Mouse (Mus musculus): Measurements from ENCODE around the gene Ctsa. TPM values are rescaled to one million over a fixed set of nuclear protein-coding genes. Genes with fewer than 3 reads are reported as not detected.
"Not testable (repeated sequence)": the region's sequence is repeated elsewhere in the genome, so short reads cannot be mapped to it uniquely, and the experiment has no call there.

Ctsa gene
- polyA plus RNA-seq, 1 experiment from 2014 or later, result 171 TPM

DNA sequence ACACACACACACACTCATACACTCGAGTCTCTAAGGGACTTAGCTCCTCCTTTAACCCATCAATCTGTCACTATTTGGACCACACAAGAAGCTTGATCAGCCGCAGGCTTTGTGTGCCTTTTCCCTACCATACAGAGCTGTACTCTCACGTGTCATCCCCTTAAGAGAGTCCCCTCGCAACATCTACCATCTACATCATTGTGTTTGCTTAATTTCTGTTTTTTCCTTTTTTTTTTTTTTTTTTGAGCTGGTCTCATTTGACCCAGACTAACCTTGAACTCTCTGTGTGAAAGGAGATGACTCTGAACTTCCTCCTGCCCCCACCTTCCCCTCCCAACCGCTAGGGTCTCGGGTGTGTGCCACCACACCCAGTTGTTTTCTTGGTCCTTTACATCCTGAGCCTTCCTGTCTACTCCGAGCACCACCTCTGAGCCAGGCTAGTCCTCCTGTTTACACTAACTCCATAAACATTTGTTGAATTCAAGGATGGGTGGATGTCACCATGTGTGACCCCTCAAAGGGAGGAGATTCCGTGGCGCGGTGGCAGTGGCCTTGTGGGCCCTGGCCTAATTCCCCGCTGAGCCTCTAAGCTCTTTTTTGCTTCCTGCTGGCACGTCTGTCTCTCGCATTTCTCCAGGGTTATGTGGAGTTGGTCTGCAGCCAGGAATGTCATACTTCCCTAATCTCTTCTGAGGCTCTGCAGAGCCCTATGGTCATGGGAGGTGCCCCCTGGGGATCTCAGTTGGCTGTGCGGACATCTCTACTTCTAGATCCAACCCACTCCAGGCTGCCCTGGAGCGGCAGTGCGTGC is 34.3 kb downstream of the Ctsa start:
- Histone ChIP-seq H3K4me1 (peaks cover 31% of the 10 kb centered on the region), H3K4me2 (peak overlapping the region; percentile 22), H3K9me3 (0 out of 2 replicates have a peak, but pooled peaks cover 5% of the 10 kb centered on the region), H3K27me3 (replicated peaks) (no peaks in the 10 kb centered on the region), H3K4me3 (no peak overlapping the region), H3K9ac (peak overlapping the region; percentile 55), H3K36me3 (no peaks in the 10 kb centered on the region; the same call in 1 of the 2 replicates), H3K27ac (replicated peaks) (peak overlapping the region; percentile 94)
- WGBS, result 21% methylated on average over 16 of the region's 16 CpGs
- peak; percentile 78 for ATAC-seq (ENCODE audit: extremely low read depth, insufficient number of reproducible peaks, low FRiP score, low TSS enrichment)

DNA sequence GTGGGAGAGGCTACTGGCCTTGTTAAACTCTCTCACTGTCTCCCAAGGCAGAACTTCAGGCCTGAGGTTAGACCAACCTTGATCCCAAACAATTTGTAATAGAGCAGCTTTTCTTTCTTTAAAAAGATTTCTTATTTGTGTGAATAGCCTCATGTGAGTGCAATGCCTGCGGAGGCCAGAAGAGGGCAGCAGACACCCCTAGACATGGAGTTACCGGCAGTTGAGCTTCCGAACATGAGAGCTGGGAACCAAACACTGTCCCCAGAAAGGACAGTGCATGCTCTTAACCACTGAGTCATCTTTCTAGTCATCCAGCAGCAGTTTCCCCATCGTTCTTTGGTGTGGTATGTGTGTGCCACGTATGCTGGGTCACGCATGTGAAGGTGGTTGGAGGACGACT is 34.9 kb downstream of the Ctsa start:
- Histone ChIP-seq H3K27ac (replicated peaks) (peak overlapping the region; percentile 94), H3K4me1 (peaks cover 25% of the 10 kb centered on the region), H3K4me2 (no peak overlapping the region), H3K36me3 (no peaks in the 10 kb centered on the region; the same call in 1 of the 2 replicates), H3K9ac (no peak overlapping the region), H3K9me3 (0 out of 2 replicates have a peak, but pooled peaks cover 5% of the 10 kb centered on the region), H3K4me3 (no peak overlapping the region), H3K27me3 (replicated peaks) (no peaks in the 10 kb centered on the region)
- WGBS, result 87% methylated on average over 7 of the region's 7 CpGs
- ATAC-seq (ENCODE audit: extremely low read depth, insufficient number of reproducible peaks, low FRiP score, low TSS enrichment), result no peak

- H3K9ac ChIP-seq, result no peak overlapping the region
- no peak overlapping the region for H3K4me2 ChIP-seq
- peaks cover 21% of the 10 kb centered on the region for H3K4me1 ChIP-seq
- no peak overlapping the region for H3K4me3 ChIP-seq
- H3K27me3 ChIP-seq (replicated peaks), result no peaks in the 10 kb centered on the region
- no peak for ATAC-seq (ENCODE audit: extremely low read depth, insufficient number of reproducible peaks, low FRiP score, low TSS enrichment)
- H3K36me3 ChIP-seq, result no peaks in the 10 kb centered on the region; the same call in 1 of the 2 replicates
- 63% methylated on average over 7 of the region's 7 CpGs for WGBS
- no peak overlapping the region for H3K27ac ChIP-seq (replicated peaks)
- H3K9me3 ChIP-seq, result 0 out of 2 replicates have a peak, but pooled peaks cover 5% of the 10 kb centered on the region
Measured at GRCm38 (mm10) chr2:164868491-164868890, 35.8 kb downstream of the Ctsa start.

DNA sequence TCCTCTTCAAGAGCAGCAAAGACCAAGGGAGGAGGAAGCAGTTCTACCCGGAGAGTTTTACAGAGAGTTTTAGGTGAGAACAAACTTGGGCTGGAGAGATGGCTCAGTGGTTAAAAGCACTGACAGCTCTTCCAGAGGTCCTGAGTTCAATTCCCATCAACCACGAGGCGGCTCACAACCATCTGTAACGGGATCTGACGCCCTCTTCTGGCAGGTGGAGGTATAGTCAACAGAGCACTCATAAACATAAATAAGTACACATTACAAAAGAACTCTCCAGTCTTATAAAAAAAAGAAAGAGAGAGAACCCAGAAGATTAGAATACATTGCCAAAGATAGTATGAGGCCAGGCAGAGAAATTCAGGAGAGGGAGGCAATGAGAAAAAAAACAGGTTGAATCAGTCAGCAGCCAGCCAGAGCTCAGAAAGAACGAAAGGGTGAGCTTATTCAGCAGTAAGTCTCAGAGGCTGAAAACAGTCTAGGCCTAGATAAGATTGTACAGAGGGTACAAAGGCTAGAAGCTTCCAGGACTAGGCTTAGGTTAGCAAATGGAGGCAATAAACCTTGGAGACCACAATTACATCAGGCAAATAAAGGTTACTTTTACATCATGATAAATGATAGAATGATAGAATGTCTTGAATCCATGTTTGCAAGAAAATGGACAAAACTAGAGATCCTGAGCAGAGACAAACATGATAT is 39.1 kb downstream of the Ctsa start:
- H3K27ac ChIP-seq (replicated peaks), result no peak overlapping the region
- no peak overlapping the region for H3K9ac ChIP-seq
- H3K27me3 ChIP-seq (replicated peaks), result no peaks in the 10 kb centered on the region
- H3K9me3 ChIP-seq, result 0 out of 2 replicates have a peak, but pooled peaks cover 5% of the 10 kb centered on the region
- peaks cover 28% of the 10 kb centered on the region for H3K4me1 ChIP-seq
- 46% methylated on average over 6 of the region's 6 CpGs for WGBS
- no peak overlapping the region for H3K4me3 ChIP-seq
- H3K4me2 ChIP-seq, result no peak overlapping the region
- H3K36me3 ChIP-seq, result no peaks in the 10 kb centered on the region; the same call in 1 of the 2 replicates
- no peak for ATAC-seq (ENCODE audit: extremely low read depth, insufficient number of reproducible peaks, low FRiP score, low TSS enrichment)

- no peak overlapping the region for H3K4me2 ChIP-seq
- 56% methylated on average over 3 of the region's 3 CpGs for WGBS
- ATAC-seq (ENCODE audit: extremely low read depth, insufficient number of reproducible peaks, low FRiP score, low TSS enrichment), result no peak
- H3K27me3 ChIP-seq (replicated peaks), result no peaks in the 10 kb centered on the region
- no peaks in the 10 kb centered on the region for H3K9me3 ChIP-seq
- H3K36me3 ChIP-seq, result peaks cover 7% of the 10 kb centered on the region
- peak overlapping the region; percentile 55; the same call in 1 of the 2 replicates for H3K9ac ChIP-seq
- H3K27ac ChIP-seq (replicated peaks), result peak overlapping the region; percentile 81
- no peak overlapping the region for H3K4me3 ChIP-seq
- H3K4me1 ChIP-seq, result peaks cover 30% of the 10 kb centered on the region
Measured at GRCm38 (mm10) chr2:164873621-164874020, 40.9 kb downstream of the Ctsa start.

GRCm38 (mm10) chr2:164874239-164874769 is 41.6 kb downstream of the Ctsa start:
- Histone ChIP-seq H3K27me3 (replicated peaks) (no peaks in the 10 kb centered on the region), H3K36me3 (peaks cover 7% of the 10 kb centered on the region), H3K9me3 (no peaks in the 10 kb centered on the region), H3K4me1 (peaks cover 30% of the 10 kb centered on the region), H3K4me3 (no peak overlapping the region), H3K9ac (peak overlapping the region; percentile 55), H3K27ac (replicated peaks) (peak overlapping the region; percentile 81), H3K4me2 (no peak overlapping the region)
- ATAC-seq (ENCODE audit: extremely low read depth, insufficient number of reproducible peaks, low FRiP score, low TSS enrichment), result no peak
- WGBS, result 3% methylated on average over 1 of the region's 1 CpGs

GRCm38 (mm10) chr2:164875648-164876047 is 43.0 kb downstream of the Ctsa start:
- ATAC-seq (ENCODE audit: extremely low read depth, insufficient number of reproducible peaks, low FRiP score, low TSS enrichment); H3K27me3 ChIP-seq (replicated peaks); H3K4me3 ChIP-seq; H3K27ac ChIP-seq (replicated peaks); H3K9me3 ChIP-seq; H3K4me2 ChIP-seq; H3K9ac ChIP-seq; H3K36me3 ChIP-seq: not testable (repeated sequence)
- WGBS, result 39% methylated on average over 2 of the region's 2 CpGs
- H3K4me1 ChIP-seq, result peaks cover 36% of the 10 kb centered on the region

- H3K27me3 ChIP-seq (replicated peaks); H3K36me3 ChIP-seq; H3K9me3 ChIP-seq; ATAC-seq (ENCODE audit: extremely low read depth, insufficient number of reproducible peaks, low FRiP score, low TSS enrichment): not testable (repeated sequence)
- H3K27ac ChIP-seq (replicated peaks), result peak overlapping the region; percentile 100
- peak overlapping the region; percentile 79 for H3K4me2 ChIP-seq
- peak overlapping the region; percentile 100; the same call in 1 of the 2 replicates for H3K9ac ChIP-seq
- WGBS, result 72% methylated on average over 11 of the region's 11 CpGs
- H3K4me3 ChIP-seq, result peak overlapping the region; percentile 94
- peaks cover 41% of the 10 kb centered on the region for H3K4me1 ChIP-seq
Measured at GRCm38 (mm10) chr2:164877376-164878215, 44.9 kb downstream of the Ctsa start.

DNA sequence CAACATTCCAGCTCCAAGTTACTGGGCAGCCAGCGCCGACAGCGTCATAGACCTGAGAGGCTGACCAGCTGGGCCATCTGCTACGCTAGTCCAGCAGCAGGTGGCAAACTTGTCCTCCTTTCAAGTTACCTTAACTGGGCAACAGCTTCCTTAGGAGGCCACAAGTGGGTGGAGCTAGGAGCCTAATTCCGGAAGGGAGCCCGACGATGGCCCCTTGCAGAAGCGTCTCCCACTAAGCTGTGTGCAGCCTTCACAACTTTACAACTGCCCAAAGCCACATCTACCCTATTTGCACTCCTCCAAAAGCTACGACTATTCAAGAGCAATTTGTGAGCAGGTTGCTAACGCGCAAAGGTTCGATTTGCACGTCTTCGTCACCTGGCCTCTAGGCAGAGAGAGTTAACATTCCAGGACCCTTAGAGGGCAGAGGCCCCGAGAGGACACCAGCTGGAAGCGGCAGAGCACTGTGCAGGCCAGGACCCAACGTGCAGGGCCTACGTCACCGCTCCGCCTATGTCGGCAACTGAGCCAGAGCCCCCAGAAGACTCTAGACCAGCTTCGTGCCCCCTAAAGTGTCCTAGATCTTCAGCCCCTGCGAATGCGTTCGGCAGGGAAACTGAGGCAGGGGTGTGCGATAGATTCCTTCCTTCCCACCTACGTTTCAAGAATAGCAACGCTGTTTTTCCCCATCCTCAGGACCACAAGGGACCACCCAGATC is 46.0 kb downstream of the Ctsa start:
- WGBS, result 2% methylated on average over 28 of the region's 28 CpGs
- H3K27me3 ChIP-seq (replicated peaks), result no peaks in the 10 kb centered on the region
- peak overlapping the region; percentile 100 for H3K9ac ChIP-seq
- H3K36me3 ChIP-seq, result peaks cover 19% of the 10 kb centered on the region
- H3K9me3 ChIP-seq, result no peaks in the 10 kb centered on the region
- H3K4me3 ChIP-seq, result peak overlapping the region; percentile 94
- peaks cover 39% of the 10 kb centered on the region for H3K4me1 ChIP-seq
- peak; percentile 32; the same call in 1 of the 2 replicates for ATAC-seq (ENCODE audit: extremely low read depth, insufficient number of reproducible peaks, low FRiP score, low TSS enrichment)
- H3K4me2 ChIP-seq, result peak overlapping the region; percentile 79
- peak overlapping the region; percentile 100 for H3K27ac ChIP-seq (replicated peaks)

DNA sequence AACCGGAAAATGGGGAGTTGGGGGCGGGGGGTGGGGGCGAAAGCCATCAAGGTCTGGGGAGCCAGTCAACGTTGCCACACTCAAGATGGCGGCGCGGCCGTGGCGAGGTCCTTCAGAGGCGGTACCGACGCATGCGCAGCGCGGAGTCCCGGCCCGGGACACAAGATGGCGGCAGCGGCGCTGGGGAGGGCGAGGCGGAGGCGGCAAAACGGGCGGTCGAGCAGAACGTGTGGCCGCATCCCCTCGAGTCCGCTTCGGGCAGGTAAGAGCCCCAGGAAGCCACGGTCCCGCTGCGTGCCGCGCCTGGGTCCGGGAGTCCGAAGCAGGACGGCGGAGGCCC is 46.5 kb downstream of the Ctsa start, which contains the start of gene Pcif1:
TSS of gene Pcif1 (plus strand) at position 77 of the 340 bp plus-strand sequence.
- Histone ChIP-seq H3K9me3 (no peaks in the 10 kb centered on the region), H3K27ac (replicated peaks) (peak within 1 kb of the TSS; percentile 100), H3K27me3 (replicated peaks) (no peaks in the 10 kb centered on the region), H3K4me1 (peaks cover 34% of the 10 kb centered on the region), H3K4me3 (peak within 1 kb of the TSS; percentile 94), H3K9ac (peak within 1 kb of the TSS; percentile 100), H3K4me2 (peak within 1 kb of the TSS; percentile 79), H3K36me3 (peaks cover 24% of the 10 kb centered on the region)
- ATAC-seq (ENCODE audit: extremely low read depth, insufficient number of reproducible peaks, low FRiP score, low TSS enrichment), result peak; percentile 78
- under 1% methylated on average over 38 of the region's 40 CpGs for WGBS
